Mouse (Mus musculus) CH12.LX (cell line): ENCODE measurements at regions not wholly inside any gene's neighbourhood (a gene's known extent, or its start where the extent isn't known, plus 50 kb on each side); places are given as distances from the start of the nearest gene placed in this dataset.

ENCODE experiments used
- DNase-seq: peaks from one replicate; pipeline ENCODE4 v3.0.0-alpha.2; 2013; ENCODE audit errors: extremely low read depth
- H3K27ac ChIP-seq: 2 replicates; pipeline ENCODE4 v1.5.1; 2012; ENCODE audit warnings: low read depth, mild to moderate bottlenecking, control low read depth, moderate library complexity; ENCODE audit not compliant: insufficient read depth
- H3K27me3 ChIP-seq: replicated peaks from 2 replicates; pipeline ENCODE3; 2012; ENCODE audit warnings: inconsistent platforms
- H3K36me3 ChIP-seq, 2 experiments: replicated peaks in 1 of 2; 2 replicates each; pipeline versions ENCODE3 to v1.6.1; 2012; ENCODE audit warnings: inconsistent platforms in 1 of 2, low read length in 1 of 2, mild to moderate bottlenecking in 1 of 2, mixed read lengths in 1 of 2, moderate library complexity in 1 of 2; ENCODE audit not compliant: control insufficient read depth in 1 of 2, insufficient read depth in 1 of 2
- H3K4me1 ChIP-seq, 2 experiments: 2 replicates each; pipeline ENCODE4 v1.6.1; 2012; ENCODE audit warnings: inconsistent platforms in 1 of 2, moderate library complexity in 1 of 2; ENCODE audit not compliant: insufficient read depth in 2 of 2, control insufficient read depth in 1 of 2
- H3K4me2 ChIP-seq: 2 replicates; pipeline ENCODE4 v1.6.1; 2012; ENCODE audit warnings: low read depth, mild to moderate bottlenecking, control low read depth; ENCODE audit not compliant: poor library complexity, insufficient read depth, severe bottlenecking
- H3K4me3 ChIP-seq, 3 experiments: fragments of 150-350 bp in 1 of 3; sonication (generic) in 1 of 3; replicated peaks in 1 of 3; 2 replicates each; pipeline versions ENCODE3 to v1.5.1; 2011 to 2012; ENCODE audit warnings: low read depth in 2 of 3, low read length in 2 of 3, mild to moderate bottlenecking in 2 of 3, moderate library complexity in 2 of 3, control low read depth in 1 of 3, improper control_type of control experiment in 1 of 3, inconsistent platforms in 1 of 3, mixed read lengths in 1 of 3; ENCODE audit not compliant: poor library complexity in 1 of 3
- H3K79me2 ChIP-seq: replicated peaks from 2 replicates; pipeline ENCODE4 v1.6.1; 2012; ENCODE audit warnings: mild to moderate bottlenecking, moderate library complexity; ENCODE audit not compliant: control insufficient read depth, poor library complexity, insufficient read depth, severe bottlenecking; ENCODE audit errors: extremely low read depth
- H3K9ac ChIP-seq: 2 replicates; pipeline ENCODE4 v1.6.1; 2012; ENCODE audit warnings: low read depth, mild to moderate bottlenecking, control low read depth, moderate library complexity; ENCODE audit not compliant: insufficient read depth
- H3K9me3 ChIP-seq: replicated peaks from 2 replicates; pipeline ENCODE3; 2012; ENCODE audit warnings: low read length, inconsistent platforms, mixed read lengths
- CTCF ChIP-seq, 2 experiments: IDR thresholded peaks in 1 of 2; conservative IDR thresholded peaks in 1 of 2; 2 replicates each; pipeline ENCODE4 v1.5.1; 2011 to 2012; ENCODE audit warnings: low read depth in 2 of 2, low read length in 2 of 2, improper control_type of control experiment in 1 of 2, inconsistent platforms in 1 of 2, mild to moderate bottlenecking in 1 of 2, moderate library complexity in 1 of 2
- E2F4 ChIP-seq: IDR thresholded peaks from 2 replicates; pipeline ENCODE4 v1.6.1; 2011; ENCODE audit warnings: low read depth, low read length, improper control_type of control experiment; ENCODE audit not compliant: insufficient replicate concordance
- EP300 ChIP-seq: IDR thresholded peaks from 2 replicates; pipeline ENCODE4 v1.6.1; 2011; ENCODE audit warnings: low read length, improper control_type of control experiment
- ETS1 ChIP-seq: conservative IDR thresholded peaks from 2 replicates; pipeline ENCODE4 v1.6.1; 2012; ENCODE audit warnings: low read depth, mild to moderate bottlenecking, inconsistent platforms, low read length, improper control_type of control experiment, moderate library complexity
- KAT2A ChIP-seq: IDR thresholded peaks from 2 replicates; pipeline ENCODE4 v1.6.1; 2012; ENCODE audit warnings: low read length, improper control_type of control experiment, inconsistent platforms; ENCODE audit not compliant: insufficient replicate concordance
- MAFK ChIP-seq: IDR thresholded peaks from 2 replicates; pipeline ENCODE4 v1.6.1; 2011; ENCODE audit warnings: low read length, improper control_type of control experiment; ENCODE audit not compliant: insufficient replicate concordance
- MAX ChIP-seq: IDR thresholded peaks from 2 replicates; pipeline ENCODE4 v1.6.1; 2011; ENCODE audit warnings: low read length, improper control_type of control experiment
- MAZ ChIP-seq: IDR thresholded peaks from 2 replicates; pipeline ENCODE4 v1.6.1; 2012; ENCODE audit warnings: low read depth, mild to moderate bottlenecking, inconsistent platforms, low read length, improper control_type of control experiment, moderate library complexity
- MEF2A ChIP-seq: IDR thresholded peaks from 2 replicates; pipeline ENCODE4 v1.6.1; 2014; ENCODE audit warnings: low read depth, mild to moderate bottlenecking, inconsistent platforms, low read length, improper control_type of control experiment, borderline replicate concordance
- POLR2AphosphoS2 ChIP-seq: IDR thresholded peaks from 2 replicates; pipeline ENCODE4 v1.6.1; 2011; ENCODE audit warnings: low read depth, low read length, improper control_type of control experiment
- RAD21 ChIP-seq: IDR thresholded peaks from 2 replicates; pipeline ENCODE4 v1.6.1; 2011; ENCODE audit warnings: low read depth, mild to moderate bottlenecking, low read length, improper control_type of control experiment, moderate library complexity
- RCOR1 ChIP-seq: conservative IDR thresholded peaks from 2 replicates; pipeline ENCODE4 v1.6.1; 2012; ENCODE audit warnings: low read depth, mild to moderate bottlenecking, inconsistent platforms, low read length, improper control_type of control experiment
- SMC3 ChIP-seq: IDR thresholded peaks from 2 replicates; pipeline ENCODE4 v1.6.1; 2011; ENCODE audit warnings: low read depth, low read length, improper control_type of control experiment
- TBP ChIP-seq: conservative IDR thresholded peaks from 2 replicates; pipeline ENCODE4 v1.6.1; 2011; ENCODE audit warnings: low read depth, low read length, improper control_type of control experiment
- USF1 ChIP-seq: IDR thresholded peaks from 2 replicates; pipeline ENCODE4 v1.6.1; 2014; ENCODE audit warnings: low read depth, mild to moderate bottlenecking, inconsistent platforms, low read length, improper control_type of control experiment
- ZMIZ1 ChIP-seq: IDR thresholded peaks from 2 replicates; pipeline ENCODE4 v1.6.1; 2012; ENCODE audit warnings: low read depth, mild to moderate bottlenecking, inconsistent platforms, low read length, improper control_type of control experiment
- ZNF384 ChIP-seq: IDR thresholded peaks from 2 replicates; pipeline ENCODE4 v1.6.1; 2012; ENCODE audit warnings: low read depth, low read length, improper control_type of control experiment, inconsistent platforms
- dilution Hi-C: fragments of 300-500 bp; cut with MboI; formaldehyde crosslinking; loops from 2 replicates; pipeline ENCODE4 v1.14.3; 2020; ENCODE audit warnings: low sequenced_read_pairs; ENCODE audit not compliant: extremely low pct_unique_long_range_greater_than_20kb, extremely low pct_ligation_motif_present
- in situ Hi-C: fragments of 300-500 bp; cut with MboI; formaldehyde crosslinking; loops from 3 replicates; pipeline ENCODE4 v1.14.3; 2019; ENCODE audit warnings: low sequenced_read_pairs, low pct_ligation_motif_present, low pct_unique_long_range_greater_than_20kb, mixed read lengths

- no peaks in the 10 kb centered on the region for H3K9me3 ChIP-seq
- no peaks in the 10 kb centered on the region for H3K27me3 ChIP-seq
- in situ Hi-C loops, result no loop called here
- no peak for TF ChIP-seq TBP
- TF ChIP-seq CTCF (conservative IDR thresholded peaks at IDR 0.05 in 1 of 2, IDR thresholded peaks at IDR 0.05 in 1 of 2; ENCODE audit: low read depth in 2 of 2, low read length in 2 of 2), result no peak
- no peak for TF ChIP-seq EP300
- no peak for TF ChIP-seq SMC3
- no peak for TF ChIP-seq POLR2AphosphoS2
- no peak for TF ChIP-seq ETS1
- TF ChIP-seq, all 38 proteins: peak for 0
- Histone ChIP-seq H3K4me3 (no peak overlapping the region), H3K36me3 (no peaks in the 10 kb centered on the region), H3K4me2 (no peak overlapping the region), H3K79me2 (no peaks in the 10 kb centered on the region), H3K27ac (no peak overlapping the region), H3K4me1 (peaks cover 0 to 5% of the 10 kb centered on the region in 2 experiments; a peak in 1 of 4 replicates), H3K9ac (no peak overlapping the region)
- dilution Hi-C loops, result no loop called here
- DNase-seq, result no peak
These were observed 201.5 kb upstream of the Trib2 start for GRCm38 (mm10) chr12:16018237-16018636.

GRCm38 (mm10) chr12:16016621-16017020, 199.9 kb upstream of the Trib2 start:
- Histone ChIP-seq H3K9me3 (no peaks in the 10 kb centered on the region), H3K4me3 (no peak overlapping the region), H3K36me3 (no peaks in the 10 kb centered on the region), H3K79me2 (no peaks in the 10 kb centered on the region), H3K4me1 (peaks cover 0 to 8% of the 10 kb centered on the region in 2 experiments; a peak in 1 of 4 replicates), H3K4me2 (no peak overlapping the region), H3K27me3 (no peaks in the 10 kb centered on the region), H3K9ac (no peak overlapping the region), H3K27ac (no peak overlapping the region)
- no peak for DNase-seq
- dilution Hi-C loops, result no loop called here
- in situ Hi-C loops, result no loop called here
- no peak for TF ChIP-seq MAX
- TF ChIP-seq E2F4, result no peak
- no peak for TF ChIP-seq KAT2A
- no peak for TF ChIP-seq RCOR1
- no peak for TF ChIP-seq ZMIZ1
- no peak for TF ChIP-seq MAFK
- no peak for TF ChIP-seq MAZ
- no peak for TF ChIP-seq ZNF384
- TF ChIP-seq RAD21, result no peak
- no peak for TF ChIP-seq CTCF (conservative IDR thresholded peaks at IDR 0.05 in 1 of 2, IDR thresholded peaks at IDR 0.05 in 1 of 2; ENCODE audit: low read depth in 2 of 2, low read length in 2 of 2)
- TF ChIP-seq USF1, result no peak
- no peak for TF ChIP-seq ETS1
- TF ChIP-seq MEF2A, result no peak
